Mouse (Mus musculus): ENCODE measurements around the gene Gm6676.
"Not testable (repeated sequence)": the region's sequence is repeated elsewhere in the genome, so short reads cannot be mapped to it uniquely, and the experiment has no call there.

The Gm6676 gene

DNA sequence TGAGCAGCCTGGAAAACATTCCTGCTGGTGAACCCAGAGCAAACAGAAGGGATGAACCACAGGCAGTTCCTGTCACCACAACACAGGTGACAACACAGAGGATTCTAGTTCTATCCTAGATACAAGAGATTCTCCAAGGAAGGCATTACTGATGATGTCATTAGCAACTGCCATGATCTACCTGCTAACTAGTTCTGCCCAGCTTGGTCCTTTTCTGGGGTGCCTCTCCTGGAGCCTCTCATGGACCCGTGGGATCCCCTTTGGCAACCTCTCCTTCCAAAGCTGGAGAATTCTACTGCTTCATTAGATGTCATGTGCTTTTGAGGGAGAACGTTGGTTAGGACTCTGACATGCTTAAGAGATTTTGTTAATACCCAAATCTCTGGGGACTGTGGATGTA is at the start of gene Gm6676:
Gene Gm6676 (minus strand): TSS at position 101 of the 400 bp plus-strand sequence.
- not testable (repeated sequence) for DNase-seq

DNA sequence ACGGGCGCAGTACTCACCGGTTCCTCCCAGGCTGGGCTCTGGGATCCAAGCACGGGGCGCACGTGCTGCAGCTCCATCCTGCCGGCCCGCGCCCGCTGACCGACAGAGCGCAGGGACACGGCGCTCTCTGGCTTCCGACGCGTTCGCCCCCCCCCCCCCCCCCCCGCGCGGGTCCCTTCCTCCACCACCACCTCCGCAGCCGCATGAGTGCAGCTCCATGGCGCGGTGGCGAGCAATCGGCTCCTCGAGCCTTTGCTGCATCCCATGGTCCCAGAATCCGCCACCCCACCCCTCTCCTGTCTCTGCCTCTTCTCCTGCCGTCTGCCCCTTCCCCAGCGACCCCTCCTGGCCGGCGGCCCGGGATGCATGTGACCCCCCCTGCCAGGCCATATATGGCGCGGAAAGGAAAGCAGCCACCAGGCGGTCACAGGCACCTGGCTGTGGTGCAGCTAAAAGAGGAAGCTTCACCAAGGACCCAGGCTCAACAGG is 49.3 kb upstream of the Gm6676 start, which contains the start of gene Gm3512:
Gene Gm3512 (minus strand): TSS at position 51 of the 489 bp plus-strand sequence.
- DNase-seq = not testable (repeated sequence)

DNA sequence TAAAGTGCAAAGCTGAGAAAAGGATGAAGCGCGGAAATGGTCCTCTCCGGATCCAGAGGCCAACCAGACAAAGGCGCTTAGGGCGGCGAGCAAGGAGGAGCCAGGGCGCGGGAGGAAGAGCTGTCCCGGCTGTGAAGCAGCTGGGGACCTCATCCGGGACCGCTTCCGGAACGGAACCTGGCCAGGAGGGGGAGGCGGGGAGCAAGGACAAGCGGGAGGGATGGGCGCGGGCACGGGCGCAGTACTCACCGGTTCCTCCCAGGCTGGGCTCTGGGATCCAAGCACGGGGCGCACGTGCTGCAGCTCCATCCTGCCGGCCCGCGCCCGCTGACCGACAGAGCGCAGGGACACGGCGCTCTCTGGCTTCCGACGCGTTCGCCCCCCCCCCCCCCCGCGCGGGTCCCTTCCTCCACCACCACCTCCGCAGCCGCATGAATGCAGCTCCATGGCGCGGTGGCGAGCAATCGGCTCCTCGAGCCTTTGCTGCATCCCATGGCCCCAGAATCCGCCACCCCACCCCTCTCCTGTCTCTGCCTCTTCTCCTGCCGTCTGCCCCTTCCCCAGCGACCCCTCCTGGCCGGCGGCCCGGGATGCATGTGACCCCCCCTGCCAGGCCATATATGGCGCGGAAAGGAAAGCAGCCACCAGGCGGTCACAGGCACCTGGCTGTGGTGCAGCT is 19.9 kb downstream of the Gm6676 start:
- not testable (repeated sequence) for DNase-seq

DNA sequence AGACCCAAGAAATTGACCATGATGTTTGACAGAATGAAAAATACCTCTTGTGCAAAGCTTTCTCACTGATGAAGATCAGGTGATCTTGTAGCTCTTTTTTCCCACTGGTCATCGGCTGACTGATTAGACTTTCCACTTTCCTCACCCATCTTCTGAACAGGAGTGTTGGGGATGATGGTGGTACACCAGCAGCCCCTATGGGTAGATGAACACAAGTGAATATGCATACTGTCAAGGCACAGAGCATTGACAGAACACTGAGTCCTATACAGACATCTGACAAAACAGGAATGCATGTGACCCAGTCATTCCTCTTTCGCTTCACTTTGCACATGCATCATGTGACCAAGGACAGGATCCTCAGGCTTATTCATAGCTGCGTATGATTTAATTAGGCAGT is 24.7 kb downstream of the Gm6676 start, which contains the start of gene Gm3696:
Gene Gm3696 (minus strand): TSS at position 101 of the 400 bp plus-strand sequence.
- DNase-seq = not testable (repeated sequence)

All from kidney, postnatal 36 days (tissue).